Mouse (Mus musculus) megakaryocyte, embryonic 14.5 days (primary cell): ENCODE results near the gene Myo1h.

ENCODE experiments used
- FLI1 ChIP-seq: IDR thresholded peaks from 2 replicates; pipeline ENCODE4 v1.6.1; 2012; ENCODE audit warnings: low read length, inconsistent platforms, mixed read lengths
- GATA1 ChIP-seq: IDR thresholded peaks from 3 replicates; pipeline ENCODE4 v1.6.1; 2012; ENCODE audit warnings: mixed read lengths, low read length, inconsistent platforms, borderline replicate concordance

GRCm38 (mm10) chr5:114298212-114298894 is 9.4 kb downstream of the Myo1h start:
- no peak for TF ChIP-seq GATA1
- no peak for TF ChIP-seq FLI1
